Mouse (Mus musculus): ENCODE measurements at regions not wholly inside any gene's neighbourhood (a gene's known extent, or its start where the extent isn't known, plus 50 kb on each side); places are given as distances from the start of the nearest gene placed in this dataset.

DNA sequence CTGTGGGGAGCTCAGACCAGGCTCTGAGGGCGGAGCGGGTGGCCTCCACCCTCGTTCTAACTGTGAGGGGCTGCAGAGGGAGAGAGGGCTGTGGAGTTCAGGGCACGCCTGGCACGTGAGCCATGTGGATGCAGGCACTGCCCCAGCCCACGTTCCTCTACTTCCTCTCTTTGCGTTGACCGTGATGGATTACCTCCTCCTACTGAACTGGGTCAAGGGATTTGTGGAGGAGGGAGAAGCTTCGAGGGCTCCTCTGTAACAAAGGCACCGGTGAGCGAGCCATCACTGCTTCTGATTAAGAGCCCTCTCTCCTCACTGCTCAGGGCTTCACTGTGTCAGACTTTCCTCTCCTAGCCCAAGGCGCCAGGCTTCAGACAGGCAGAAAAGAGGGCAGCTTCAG, 371.1 kb downstream of the Cdh26 start:
- ATAC-seq (replicated peaks; ENCODE audit: low FRiP score) = no peak
- Histone ChIP-seq H3K4me3 (ENCODE audit: low read depth, low read length) (no peak overlapping the region), H3K27ac (ENCODE audit: low read depth, low read length) (no peak overlapping the region)

DNA sequence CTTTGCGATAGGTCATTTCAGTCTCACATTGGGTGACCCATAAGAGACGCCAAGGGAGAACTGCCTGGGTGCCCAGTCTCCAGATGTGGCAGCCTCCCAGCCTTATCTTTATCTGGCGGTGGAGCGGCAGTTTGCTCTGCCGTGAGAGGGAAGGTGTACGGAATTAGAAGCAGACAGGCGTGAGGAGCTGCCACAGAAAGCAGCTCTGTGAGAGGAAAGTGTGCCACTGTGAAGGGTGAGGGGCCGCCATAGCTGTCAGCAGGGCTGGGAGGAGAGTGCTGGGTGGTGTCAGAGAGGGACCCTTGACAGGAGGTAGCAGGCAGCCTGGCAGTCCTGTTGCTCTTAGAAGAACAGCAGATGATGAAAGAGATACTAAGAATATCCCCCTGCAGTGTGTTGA, 375.0 kb downstream of the Cdh26 start:
- ATAC-seq (replicated peaks; ENCODE audit: low FRiP score) = no peak
- 58% methylated on average over 8 of the region's 8 CpGs for WGBS
- no peak for DNase-seq (ENCODE audit: low spot score)
- no peak overlapping the region for H3K9ac ChIP-seq (ENCODE audit: low read depth, low read length)
- H3K36me3 ChIP-seq (ENCODE audit: control insufficient read depth, insufficient read depth, low read length) = no peaks in the 10 kb centered on the region
- no peak overlapping the region for H3K4me3 ChIP-seq (ENCODE audit: low read depth, low read length)
- no peaks in the 10 kb centered on the region for H3K4me1 ChIP-seq (replicated peaks; ENCODE audit: control insufficient read depth, insufficient read depth, low read length)
- H3K27me3 ChIP-seq (replicated peaks; ENCODE audit: control insufficient read depth, insufficient read depth, low read length) = no peaks in the 10 kb centered on the region
- no peaks in the 10 kb centered on the region for H3K9me3 ChIP-seq (ENCODE audit: control insufficient read depth, low read length)
- no peak overlapping the region for H3K27ac ChIP-seq (ENCODE audit: low read depth, low read length)
- H3K4me2 ChIP-seq = no peak overlapping the region

More for the DNA sequence above, 371.1 kb downstream of the Cdh26 start:
- Histone ChIP-seq H3K27me3 (replicated peaks; ENCODE audit: control insufficient read depth, insufficient read depth, low read length) (no peaks in the 10 kb centered on the region), H3K9me3 (ENCODE audit: control insufficient read depth, low read length) (0 out of 2 replicates have a peak, but pooled peaks cover 3% of the 10 kb centered on the region), H3K4me1 (replicated peaks; ENCODE audit: control insufficient read depth, insufficient read depth, low read length) (no peaks in the 10 kb centered on the region), H3K4me2 (no peak overlapping the region), H3K36me3 (ENCODE audit: control insufficient read depth, insufficient read depth, low read length) (no peaks in the 10 kb centered on the region), H3K9ac (ENCODE audit: low read depth, low read length) (no peak overlapping the region)
- DNase-seq (ENCODE audit: low spot score) = no peak
- WGBS = 57% methylated on average over 12 of the region's 12 CpGs

GRCm38 (mm10) chr2:178821552-178821951, 391.2 kb downstream of the Cdh26 start:
- Histone ChIP-seq H3K9ac (ENCODE audit: low read depth, low read length) (no peak overlapping the region), H3K36me3 (ENCODE audit: control insufficient read depth, insufficient read depth, low read length) (no peaks in the 10 kb centered on the region), H3K4me3 (ENCODE audit: low read depth, low read length) (no peak overlapping the region), H3K4me2 (no peak overlapping the region), H3K27ac (ENCODE audit: low read depth, low read length) (no peak overlapping the region), H3K27me3 (replicated peaks; ENCODE audit: control insufficient read depth, insufficient read depth, low read length) (no peaks in the 10 kb centered on the region), H3K9me3 (ENCODE audit: control insufficient read depth, low read length) (no peaks in the 10 kb centered on the region), H3K4me1 (replicated peaks; ENCODE audit: control insufficient read depth, insufficient read depth, low read length) (no peaks in the 10 kb centered on the region)
- 81% methylated on average over 6 of the region's 6 CpGs for WGBS
- DNase-seq (ENCODE audit: low spot score) = no peak
- no peak for ATAC-seq (replicated peaks; ENCODE audit: low FRiP score)

GRCm38 (mm10) chr2:178830313-178830712, 400.0 kb downstream of the Cdh26 start:
- no peaks in the 10 kb centered on the region for H3K27me3 ChIP-seq (replicated peaks; ENCODE audit: control insufficient read depth, insufficient read depth, low read length)
- no peak overlapping the region for H3K27ac ChIP-seq (ENCODE audit: low read depth, low read length)
- H3K4me2 ChIP-seq = no peak overlapping the region
- WGBS = 71% methylated on average over 3 of the region's 3 CpGs
- DNase-seq (ENCODE audit: low spot score) = no peak
- no peak overlapping the region for H3K4me3 ChIP-seq (ENCODE audit: low read depth, low read length)
- no peaks in the 10 kb centered on the region for H3K9me3 ChIP-seq (ENCODE audit: control insufficient read depth, low read length)
- no peak for ATAC-seq (replicated peaks; ENCODE audit: low FRiP score)
- H3K4me1 ChIP-seq (replicated peaks; ENCODE audit: control insufficient read depth, insufficient read depth, low read length) = no peaks in the 10 kb centered on the region
- no peak overlapping the region for H3K9ac ChIP-seq (ENCODE audit: low read depth, low read length)
- no peaks in the 10 kb centered on the region for H3K36me3 ChIP-seq (ENCODE audit: control insufficient read depth, insufficient read depth, low read length)

DNA sequence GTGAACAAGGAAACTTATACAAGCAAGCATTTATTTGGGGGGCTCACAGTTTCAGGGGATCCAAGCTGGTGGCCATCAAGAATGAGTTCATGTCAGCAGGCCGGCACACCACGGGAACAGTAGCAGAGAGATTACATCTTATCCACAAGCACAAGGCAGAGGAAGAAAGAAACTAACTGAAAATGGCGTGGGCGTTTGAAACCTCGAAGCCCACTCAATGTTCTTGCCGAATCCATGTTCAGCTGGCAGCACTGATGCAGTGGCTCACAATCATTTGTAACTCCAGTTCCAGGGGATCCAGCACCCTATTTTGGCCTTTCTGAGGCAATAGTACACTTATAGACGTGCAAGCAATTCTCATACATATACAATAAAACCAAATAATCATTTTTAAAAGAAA, 404.7 kb downstream of the Cdh26 start:
- Histone ChIP-seq H3K4me2 (no peak overlapping the region), H3K36me3 (ENCODE audit: control insufficient read depth, insufficient read depth, low read length) (no peaks in the 10 kb centered on the region), H3K4me1 (replicated peaks; ENCODE audit: control insufficient read depth, insufficient read depth, low read length) (no peaks in the 10 kb centered on the region), H3K9ac (ENCODE audit: low read depth, low read length) (no peak overlapping the region), H3K4me3 (ENCODE audit: low read depth, low read length) (no peak overlapping the region), H3K27me3 (replicated peaks; ENCODE audit: control insufficient read depth, insufficient read depth, low read length) (no peaks in the 10 kb centered on the region), H3K27ac (ENCODE audit: low read depth, low read length) (no peak overlapping the region), H3K9me3 (ENCODE audit: control insufficient read depth, low read length) (no peaks in the 10 kb centered on the region)
- ATAC-seq (replicated peaks; ENCODE audit: low FRiP score) (no peak), DNase-seq (ENCODE audit: low spot score) (no peak)
- WGBS = 84% methylated on average over 7 of the region's 7 CpGs

- DNase-seq (ENCODE audit: low spot score) (no peak), ATAC-seq (replicated peaks; ENCODE audit: low FRiP score) (no peak)
- H3K4me1 ChIP-seq (replicated peaks; ENCODE audit: control insufficient read depth, insufficient read depth, low read length) = no peaks in the 10 kb centered on the region
- H3K4me3 ChIP-seq (ENCODE audit: low read depth, low read length) = no peak overlapping the region
- no peaks in the 10 kb centered on the region for H3K27me3 ChIP-seq (replicated peaks; ENCODE audit: control insufficient read depth, insufficient read depth, low read length)
- no peak overlapping the region for H3K27ac ChIP-seq (ENCODE audit: low read depth, low read length)
- 33% methylated on average over 6 of the region's 6 CpGs for WGBS
- H3K9ac ChIP-seq (ENCODE audit: low read depth, low read length) = no peak overlapping the region
- H3K9me3 ChIP-seq (ENCODE audit: control insufficient read depth, low read length) = no peaks in the 10 kb centered on the region
- H3K4me2 ChIP-seq = no peak overlapping the region
- H3K36me3 ChIP-seq (ENCODE audit: control insufficient read depth, insufficient read depth, low read length) = no peaks in the 10 kb centered on the region
These were observed 408.2 kb downstream of the Cdh26 start for GRCm38 (mm10) chr2:178838571-178838970.

- Histone ChIP-seq H3K27ac (ENCODE audit: low read depth, low read length) (no peak overlapping the region), H3K9ac (ENCODE audit: low read depth, low read length) (no peak overlapping the region), H3K36me3 (ENCODE audit: control insufficient read depth, insufficient read depth, low read length) (no peaks in the 10 kb centered on the region), H3K4me2 (no peak overlapping the region), H3K4me3 (ENCODE audit: low read depth, low read length) (no peak overlapping the region), H3K27me3 (replicated peaks; ENCODE audit: control insufficient read depth, insufficient read depth, low read length) (no peaks in the 10 kb centered on the region), H3K9me3 (ENCODE audit: control insufficient read depth, low read length) (no peaks in the 10 kb centered on the region), H3K4me1 (replicated peaks; ENCODE audit: control insufficient read depth, insufficient read depth, low read length) (no peaks in the 10 kb centered on the region)
- no peak for DNase-seq (ENCODE audit: low spot score)
- no peak for ATAC-seq (replicated peaks; ENCODE audit: low FRiP score)
- 51% methylated on average over 2 of the region's 2 CpGs for WGBS
These were observed 410.6 kb downstream of the Cdh26 start for GRCm38 (mm10) chr2:178840975-178841374.

DNA sequence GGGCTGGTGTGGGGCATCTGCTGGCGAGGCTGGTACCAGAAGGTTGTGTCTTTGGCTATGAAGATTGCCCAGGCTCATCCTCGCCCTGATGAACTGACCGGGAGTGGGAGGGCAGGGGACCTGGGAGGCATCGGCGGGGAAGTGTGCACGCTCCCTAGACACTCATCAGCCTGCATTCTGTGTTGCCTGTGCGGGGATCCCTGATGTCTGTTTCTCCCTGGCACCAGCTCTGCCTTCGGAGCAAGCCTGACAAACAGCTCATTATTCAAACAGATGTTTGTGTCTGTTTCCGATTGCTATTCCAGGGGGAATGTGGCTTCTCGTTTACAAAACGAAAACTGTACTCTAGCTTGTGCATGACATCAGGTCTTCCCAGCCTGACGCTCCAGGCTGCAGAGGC, 412.3 kb downstream of the Cdh26 start:
- Histone ChIP-seq H3K36me3 (ENCODE audit: control insufficient read depth, insufficient read depth, low read length) (no peaks in the 10 kb centered on the region), H3K4me2 (no peak overlapping the region), H3K9ac (ENCODE audit: low read depth, low read length) (no peak overlapping the region), H3K4me3 (ENCODE audit: low read depth, low read length) (no peak overlapping the region), H3K4me1 (replicated peaks; ENCODE audit: control insufficient read depth, insufficient read depth, low read length) (no peaks in the 10 kb centered on the region), H3K27me3 (replicated peaks; ENCODE audit: control insufficient read depth, insufficient read depth, low read length) (no peaks in the 10 kb centered on the region), H3K9me3 (ENCODE audit: control insufficient read depth, low read length) (no peaks in the 10 kb centered on the region), H3K27ac (ENCODE audit: low read depth, low read length) (no peak overlapping the region)
- no peak for DNase-seq (ENCODE audit: low spot score)
- no peak for ATAC-seq (replicated peaks; ENCODE audit: low FRiP score)
- WGBS = 75% methylated on average over 12 of the region's 12 CpGs

DNA sequence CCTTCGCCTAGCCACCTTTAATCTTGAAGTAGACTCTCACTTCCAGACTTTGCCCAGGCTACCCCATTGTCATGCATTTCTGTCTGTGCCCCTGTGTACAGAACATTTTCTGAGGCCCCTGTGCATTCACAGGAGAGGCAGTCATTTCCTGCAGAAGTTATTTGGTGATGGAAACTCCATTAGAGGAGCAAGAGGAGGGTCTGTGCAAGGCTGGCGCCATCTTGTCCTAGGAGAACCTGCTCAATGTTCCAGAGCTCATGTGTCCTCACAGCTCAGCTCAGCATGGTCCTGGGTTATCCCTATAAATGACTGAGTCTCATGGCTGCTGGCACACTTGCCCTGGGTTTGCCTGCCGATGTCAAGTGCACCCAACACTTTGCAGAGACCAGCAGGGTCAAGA, 413.1 kb downstream of the Cdh26 start:
- DNase-seq (ENCODE audit: low spot score) (no peak), ATAC-seq (replicated peaks; ENCODE audit: low FRiP score) (no peak)
- Histone ChIP-seq H3K27ac (ENCODE audit: low read depth, low read length) (no peak overlapping the region), H3K4me3 (ENCODE audit: low read depth, low read length) (no peak overlapping the region), H3K4me1 (replicated peaks; ENCODE audit: control insufficient read depth, insufficient read depth, low read length) (no peaks in the 10 kb centered on the region), H3K27me3 (replicated peaks; ENCODE audit: control insufficient read depth, insufficient read depth, low read length) (no peaks in the 10 kb centered on the region), H3K4me2 (no peak overlapping the region), H3K9me3 (ENCODE audit: control insufficient read depth, low read length) (no peaks in the 10 kb centered on the region), H3K36me3 (ENCODE audit: control insufficient read depth, insufficient read depth, low read length) (no peaks in the 10 kb centered on the region), H3K9ac (ENCODE audit: low read depth, low read length) (no peak overlapping the region)
- 77% methylated on average over 3 of the region's 3 CpGs for WGBS

Data from liver, embryonic 11.5 days (tissue).